Mouse (Mus musculus) MEL (cell line): ENCODE results near the gene Fbxl2. TPM values are rescaled to one million over a fixed set of nuclear protein-coding genes. Genes with fewer than 3 reads are reported as not detected.

Experiments used
- DNase-seq: peaks from one replicate; pipeline ENCODE4 v3.0.0; 2011; ENCODE audit warnings: low read depth, low spot score
- H3K27ac ChIP-seq: 2 replicates; pipeline ENCODE4 v1.5.1; 2012; ENCODE audit warnings: low read depth, mild to moderate bottlenecking, control low read depth, low read length, moderate library complexity; ENCODE audit not compliant: control insufficient read depth
- H3K27me3 ChIP-seq, 2 experiments: fragments of 150-350 bp in 1 of 2; sonication (generic) in 1 of 2; 2 replicates each; pipeline ENCODE4 v1.6.1; 2012; ENCODE audit warnings: low read length in 2 of 2, mild to moderate bottlenecking in 2 of 2, improper control_type of control experiment in 1 of 2, moderate library complexity in 1 of 2; ENCODE audit not compliant: insufficient read depth in 2 of 2, control insufficient read depth in 1 of 2
- H3K36me3 ChIP-seq, 2 experiments: 2 replicates each; pipeline ENCODE4 v1.6.1; 2012 to 2014; ENCODE audit warnings: low read length in 2 of 2, improper control_type of control experiment in 1 of 2, inconsistent platforms in 1 of 2, mild to moderate bottlenecking in 1 of 2; ENCODE audit not compliant: insufficient read depth in 2 of 2, control insufficient read depth in 1 of 2
- H3K4me1 ChIP-seq, 2 experiments: fragments of 150-350 bp in 1 of 2; sonication (generic) in 1 of 2; 2 replicates each; pipeline ENCODE4 v1.6.1; 2012; ENCODE audit warnings: low read length in 2 of 2, improper control_type of control experiment in 1 of 2, mild to moderate bottlenecking in 1 of 2; ENCODE audit not compliant: insufficient read depth in 2 of 2, control insufficient read depth in 1 of 2
- H3K4me3 ChIP-seq, 2 experiments: fragments of 150-350 bp in 1 of 2; sonication (generic) in 1 of 2; 2 replicates each; pipeline ENCODE4 v1.5.1; 2012; ENCODE audit warnings: low read depth in 2 of 2, low read length in 2 of 2, mild to moderate bottlenecking in 2 of 2, moderate library complexity in 2 of 2, control low read depth in 1 of 2, improper control_type of control experiment in 1 of 2; ENCODE audit not compliant: control insufficient read depth in 1 of 2, insufficient read depth in 1 of 2
- H3K79me2 ChIP-seq: 2 replicates; pipeline ENCODE4 v1.6.1; 2012; ENCODE audit warnings: mild to moderate bottlenecking, low read length, moderate library complexity; ENCODE audit not compliant: control insufficient read depth, poor library complexity, insufficient read depth
- H3K9ac ChIP-seq: 2 replicates; pipeline ENCODE4 v1.6.1; 2012; ENCODE audit warnings: low read depth, mild to moderate bottlenecking, control low read depth, low read length, moderate library complexity; ENCODE audit not compliant: control insufficient read depth, poor library complexity, severe bottlenecking
- H3K9me3 ChIP-seq: fragments of 150-350 bp; sonication (generic); replicated peaks from 2 replicates; pipeline ENCODE4 v1.6.1; 2012; ENCODE audit warnings: mild to moderate bottlenecking, low read length, improper control_type of control experiment, moderate library complexity; ENCODE audit not compliant: insufficient read depth
- BHLHE40 ChIP-seq: IDR thresholded peaks from 2 replicates; pipeline ENCODE4 v1.6.1; 2012; ENCODE audit warnings: low read depth, mild to moderate bottlenecking, inconsistent platforms, low read length, improper control_type of control experiment, borderline replicate concordance
- CHD1 ChIP-seq: IDR thresholded peaks from 2 replicates; pipeline ENCODE4 v1.6.1; 2012; ENCODE audit warnings: low read depth, mild to moderate bottlenecking, inconsistent platforms, low read length, improper control_type of control experiment
- CHD2 ChIP-seq: IDR thresholded peaks from 2 replicates; pipeline ENCODE4 v1.6.1; 2011; ENCODE audit warnings: low read length, improper control_type of control experiment
- CTCF ChIP-seq, 3 experiments: IDR thresholded peaks in 2 of 3; conservative IDR thresholded peaks in 1 of 3; 2 replicates each; pipeline ENCODE4 v1.5.1; 2011 to 2012; ENCODE audit warnings: low read length in 3 of 3, low read depth in 2 of 3, mild to moderate bottlenecking in 2 of 3, improper control_type of control experiment in 1 of 3, inconsistent platforms in 1 of 3, mixed read lengths in 1 of 3, moderate library complexity in 1 of 3; ENCODE audit not compliant: control insufficient read depth in 1 of 3, insufficient read depth in 1 of 3, poor library complexity in 1 of 3, severe bottlenecking in 1 of 3
- ELF1 ChIP-seq: IDR thresholded peaks from 2 replicates; pipeline ENCODE4 v1.6.1; 2014; ENCODE audit warnings: low read depth, mild to moderate bottlenecking, inconsistent platforms, low read length, improper control_type of control experiment, moderate library complexity
- EP300 ChIP-seq, 2 experiments: IDR thresholded peaks; 2 replicates each; pipeline ENCODE4 v1.6.1; 2011; ENCODE audit warnings: improper control_type of control experiment in 2 of 2, low read length in 2 of 2, low read depth in 1 of 2, mild to moderate bottlenecking in 1 of 2
- GABPA ChIP-seq: IDR thresholded peaks from 2 replicates; pipeline ENCODE4 v1.6.1; 2012; ENCODE audit warnings: low read depth, mild to moderate bottlenecking, inconsistent platforms, low read length, improper control_type of control experiment, moderate library complexity
- HCFC1 ChIP-seq: IDR thresholded peaks from 2 replicates; pipeline ENCODE4 v1.6.1; 2012; ENCODE audit warnings: low read depth, mild to moderate bottlenecking, inconsistent platforms, low read length, improper control_type of control experiment, moderate library complexity
- KAT2A ChIP-seq: conservative IDR thresholded peaks from 2 replicates; pipeline ENCODE4 v1.6.1; 2012; ENCODE audit warnings: low read depth, low read length, improper control_type of control experiment, inconsistent platforms
- MAFK ChIP-seq: IDR thresholded peaks from 2 replicates; pipeline ENCODE4 v1.6.1; 2011; ENCODE audit warnings: low read depth, mild to moderate bottlenecking, low read length, improper control_type of control experiment, borderline replicate concordance
- MAX ChIP-seq: IDR thresholded peaks from 2 replicates; pipeline ENCODE4 v1.6.1; 2011; ENCODE audit warnings: low read length, improper control_type of control experiment
- MEF2A ChIP-seq: IDR thresholded peaks from 2 replicates; pipeline ENCODE4 v1.6.1; 2014; ENCODE audit warnings: low read depth, mild to moderate bottlenecking, inconsistent platforms, low read length, improper control_type of control experiment; ENCODE audit not compliant: poor library complexity, insufficient replicate concordance, severe bottlenecking; ENCODE audit errors: extremely low read depth
- MXI1 ChIP-seq: IDR thresholded peaks from 2 replicates; pipeline ENCODE4 v1.6.1; 2011; ENCODE audit warnings: mild to moderate bottlenecking, low read depth, low read length, improper control_type of control experiment
- NELFE ChIP-seq: IDR thresholded peaks from 2 replicates; pipeline ENCODE4 v1.6.1; 2011; ENCODE audit warnings: low read depth, low read length, improper control_type of control experiment
- POLR2AphosphoS2 ChIP-seq: IDR thresholded peaks from 2 replicates; pipeline ENCODE4 v1.6.1; 2011; ENCODE audit warnings: low read length, improper control_type of control experiment
- RCOR1 ChIP-seq: IDR thresholded peaks from 2 replicates; pipeline ENCODE4 v1.6.1; 2012; ENCODE audit warnings: low read depth, mild to moderate bottlenecking, inconsistent platforms, low read length, improper control_type of control experiment
- SIN3A ChIP-seq: IDR thresholded peaks from 2 replicates; pipeline ENCODE4 v1.6.1; 2012; ENCODE audit warnings: low read length, improper control_type of control experiment, inconsistent platforms
- SMC3 ChIP-seq: IDR thresholded peaks from 2 replicates; pipeline ENCODE4 v1.6.1; 2011; ENCODE audit warnings: low read depth, low read length, improper control_type of control experiment
- TCF12 ChIP-seq: IDR thresholded peaks from 2 replicates; pipeline ENCODE4 v1.6.1; 2014; ENCODE audit warnings: low read depth, mild to moderate bottlenecking, inconsistent platforms, low read length, improper control_type of control experiment, moderate library complexity
- USF1 ChIP-seq: IDR thresholded peaks from 2 replicates; pipeline ENCODE4 v1.6.1; 2014; ENCODE audit warnings: low read depth, mild to moderate bottlenecking, inconsistent platforms, low read length, improper control_type of control experiment, moderate library complexity
- USF2 ChIP-seq, 2 experiments: IDR thresholded peaks; 2 replicates each; pipeline ENCODE4 v1.6.1; 2011 to 2012; ENCODE audit warnings: improper control_type of control experiment in 2 of 2, low read length in 2 of 2, borderline replicate concordance in 1 of 2, inconsistent platforms in 1 of 2, low read depth in 1 of 2, mild to moderate bottlenecking in 1 of 2; ENCODE audit not compliant: insufficient read depth in 1 of 2
- ZC3H11A ChIP-seq: IDR thresholded peaks from 2 replicates; pipeline ENCODE4 v1.6.1; 2012; ENCODE audit warnings: low read depth, mild to moderate bottlenecking, inconsistent platforms, low read length, improper control_type of control experiment
- ZKSCAN1 ChIP-seq: IDR thresholded peaks from 2 replicates; pipeline ENCODE4 v1.6.1; 2012; ENCODE audit warnings: low read depth, mild to moderate bottlenecking, inconsistent platforms, low read length, improper control_type of control experiment, moderate library complexity
- polyA plus RNA-seq, 2 experiments: library from polyadenylated mRNA; stranded (reverse) in 1 of 2; unstranded in 1 of 2; fragments of >175 nt in 1 of 2; fragments of >200 nt in 1 of 2; gene quantifications; 2 replicates each; pipeline versions ENCODE4 v1.2.1 to v1.2.4; 2012; ENCODE audit warnings: low replicate concordance in 2 of 2, low read depth in 1 of 2; ENCODE audit not compliant: insufficient read length in 2 of 2, insufficient read depth in 1 of 2, missing spikeins in 1 of 2
- total RNA-seq: library from RNA; depleted of rRNA; stranded (reverse); fragments of 300-350 nt; gene quantifications from 2 replicates; pipeline ENCODE4 v1.2.3, GENCODE M21; 2012

Fbxl2 gene
- total and polyA plus RNA-seq, 3 experiments, result 1.8 to 3.0 TPM; not detected in 1

DNA sequence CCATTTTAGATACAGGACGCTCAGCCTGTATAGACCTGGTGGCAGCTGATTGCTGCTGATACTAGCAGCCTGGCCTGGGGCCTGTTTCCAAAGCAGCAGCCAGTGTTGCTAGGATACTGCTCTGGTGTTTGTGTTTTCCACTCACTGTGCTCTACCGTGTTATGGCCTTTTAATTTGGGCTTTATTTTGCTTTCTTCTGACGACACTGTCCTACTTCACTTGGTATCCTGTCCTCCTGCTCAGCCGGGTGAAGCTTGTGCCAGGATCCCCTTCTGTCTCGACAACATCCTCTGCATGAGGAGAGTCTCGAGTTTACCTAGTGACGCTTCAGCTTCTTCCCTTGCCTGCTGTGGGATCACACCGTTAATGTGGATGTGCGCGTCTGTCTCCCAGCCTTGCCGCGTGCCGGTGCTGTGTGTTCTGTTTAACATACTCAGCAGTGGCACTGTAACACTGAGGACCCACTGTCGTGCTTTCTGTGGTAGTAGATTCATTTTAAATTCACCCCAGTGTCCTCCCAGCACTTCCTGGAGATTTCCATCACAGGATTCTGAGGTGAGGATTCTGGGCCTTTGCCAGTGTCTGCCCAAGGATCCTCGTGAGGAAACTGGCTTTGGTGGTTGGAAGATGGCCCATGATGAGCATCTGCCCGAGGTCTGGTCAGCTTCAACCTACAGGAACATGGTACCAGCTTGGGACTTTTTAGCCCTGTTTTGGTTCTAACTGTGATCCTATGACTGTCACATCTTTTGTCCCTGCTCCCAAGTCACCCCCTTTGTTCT lies 64.7 kb downstream of the Fbxl2 start:
- Histone ChIP-seq H3K4me1 (peaks cover 4 to 9% of the 10 kb centered on the region in 2 experiments; a peak in 3 of 4 replicates), H3K36me3 (peaks cover 0 to 2% of the 10 kb centered on the region in 2 experiments; a peak in 1 of 4 replicates), H3K27ac (no peak overlapping the region)

DNA sequence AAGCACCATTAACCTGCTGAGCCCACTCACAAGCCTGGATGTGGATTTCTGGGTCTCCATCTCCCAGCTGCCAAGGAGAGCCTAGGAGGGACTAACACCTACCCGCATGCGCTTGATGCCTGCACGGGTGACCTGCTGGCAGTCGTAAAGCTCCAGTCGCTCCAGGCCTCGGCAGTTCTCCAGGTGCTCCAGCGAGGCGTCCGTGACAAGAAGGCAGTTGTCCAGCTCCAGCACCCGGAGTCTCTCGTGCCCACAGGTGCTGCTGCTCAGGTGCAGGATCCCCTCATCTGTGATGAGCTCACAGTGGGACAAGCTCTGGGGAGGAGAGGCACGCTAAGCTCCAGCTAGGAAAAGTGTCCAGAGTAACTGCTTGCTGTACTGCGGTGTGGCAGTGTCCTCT lies 66.6 kb downstream of the Fbxl2 start:
- Histone ChIP-seq H3K4me3 (no peak overlapping the region), H3K9me3 (no peaks in the 10 kb centered on the region), H3K9ac (no peak overlapping the region), H3K36me3 (peaks cover 0 to 8% of the 10 kb centered on the region in 2 experiments; a peak in 2 of 4 replicates), H3K27ac (no peak overlapping the region), H3K79me2 (no peaks in the 10 kb centered on the region), H3K27me3 (no peaks in the 10 kb centered on the region), H3K4me1 (peaks cover 4 to 9% of the 10 kb centered on the region in 2 experiments; a peak in 3 of 4 replicates)
- no peak for TF ChIP-seq SIN3A
- DNase-seq, result no peak

More for the DNA sequence above, 64.7 kb downstream of the Fbxl2 start:
- Histone ChIP-seq H3K9me3 (no peaks in the 10 kb centered on the region), H3K27me3 (no peaks in the 10 kb centered on the region), H3K4me3 (no peak overlapping the region), H3K9ac (no peak overlapping the region), H3K79me2 (no peaks in the 10 kb centered on the region)
- no peak for TF ChIP-seq ELF1
- no peak for TF ChIP-seq MAX
- no peak for TF ChIP-seq EP300 (IDR thresholded peaks at IDR 0.05; ENCODE audit: low read depth in 1 of 2, low read length in 2 of 2)
- no peak for TF ChIP-seq ZKSCAN1
- no peak for TF ChIP-seq TCF12
- TF ChIP-seq SIN3A, result no peak
- no peak for TF ChIP-seq MEF2A
- TF ChIP-seq SMC3, result no peak
- no peak for TF ChIP-seq KAT2A
- no peak for TF ChIP-seq CTCF (IDR thresholded peaks at IDR 0.05 in 2 of 3, conservative IDR thresholded peaks at IDR 0.05 in 1 of 3; ENCODE audit: control insufficient read depth in 1 of 3, insufficient read depth in 1 of 3, low read depth in 2 of 3, low read length in 3 of 3, poor library complexity in 1 of 3, severe bottlenecking in 1 of 3)
- TF ChIP-seq BHLHE40, result no peak
- peak; percentile 32 for DNase-seq

DNA sequence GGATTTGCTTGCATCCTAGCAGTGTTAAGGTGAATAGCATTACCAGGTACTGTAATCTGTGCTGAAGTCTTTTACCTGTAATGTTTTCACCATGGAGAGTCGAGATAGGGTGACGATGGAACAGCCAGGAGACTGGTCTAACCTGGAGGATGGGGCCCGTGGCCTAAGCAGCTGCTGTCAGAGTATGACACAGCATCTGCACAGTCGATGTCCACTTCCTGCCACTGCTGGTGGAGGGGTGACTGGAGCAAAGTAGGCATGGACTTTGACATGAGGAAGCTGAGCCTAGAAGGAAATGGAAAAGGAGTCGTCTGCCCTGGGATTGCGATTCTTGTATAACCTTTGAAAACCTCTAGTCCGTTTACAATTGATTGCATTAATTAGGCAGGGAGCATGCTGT lies 67.3 kb downstream of the Fbxl2 start:
- Histone ChIP-seq H3K9ac (no peak overlapping the region), H3K4me1 (peaks cover 4 to 7% of the 10 kb centered on the region in 2 experiments; a peak in 3 of 4 replicates), H3K4me3 (no peak overlapping the region), H3K36me3 (peaks cover 0 to 8% of the 10 kb centered on the region in 2 experiments; a peak in 2 of 4 replicates), H3K9me3 (no peaks in the 10 kb centered on the region), H3K27me3 (no peaks in the 10 kb centered on the region), H3K79me2 (no peaks in the 10 kb centered on the region), H3K27ac (no peak overlapping the region)
- DNase-seq, result no peak
- TF ChIP-seq ZC3H11A (no peak), CHD2 (no peak), USF2 (IDR thresholded peaks at IDR 0.05; ENCODE audit: borderline replicate concordance in 1 of 2, insufficient read depth in 1 of 2, low read depth in 1 of 2, low read length in 2 of 2) (no peak), MAFK (no peak), POLR2AphosphoS2 (no peak), MXI1 (no peak), NELFE (no peak), HCFC1 (no peak), RCOR1 (no peak), EP300 (IDR thresholded peaks at IDR 0.05; ENCODE audit: low read depth in 1 of 2, low read length in 2 of 2) (no peak), GABPA (no peak), TCF12 (no peak), SMC3 (no peak), MAX (no peak), SIN3A (no peak), USF1 (no peak), CHD1 (no peak)
